Mouse (Mus musculus): Measurements from ENCODE around the gene Tmem19.

DNA sequence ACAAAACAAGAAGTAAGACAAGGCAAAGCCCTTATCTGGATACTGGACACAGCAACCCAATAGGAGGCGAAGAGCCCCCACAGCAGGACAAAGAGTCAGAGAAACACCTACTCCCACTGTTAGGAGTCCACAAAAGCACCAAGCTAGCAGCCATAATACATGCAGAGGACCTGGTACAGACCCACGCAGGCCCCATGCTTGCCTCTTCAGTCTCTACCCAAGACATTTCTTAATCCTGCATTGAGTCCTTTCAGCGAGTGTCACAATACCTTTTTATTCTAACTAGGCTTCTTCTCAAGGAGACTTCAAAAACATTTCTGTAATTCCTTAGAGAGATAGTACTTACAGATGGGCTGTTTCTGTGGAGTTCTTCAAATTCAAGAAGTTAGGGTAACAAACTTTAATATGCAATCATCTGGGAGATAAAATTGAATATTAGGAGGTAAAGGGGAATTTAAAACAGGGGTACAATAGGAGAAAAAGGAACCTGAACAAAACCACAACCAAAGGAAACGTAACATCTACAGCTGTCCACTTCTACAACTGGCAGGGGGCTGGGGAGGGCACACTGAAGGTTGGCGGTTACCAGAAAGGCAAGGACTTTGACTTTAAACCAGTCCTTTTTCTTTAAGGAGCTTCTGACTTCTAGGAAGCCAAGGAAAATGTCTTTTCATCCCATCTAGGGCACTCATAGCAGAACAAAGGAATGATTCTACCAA lies 40.8 kb downstream of the Tmem19 start:
- TF ChIP-seq CTCF (IDR thresholded peaks at IDR 0.05; ENCODE audit: borderline replicate concordance, insufficient read depth, low read depth, low read length) (no peak), POLR2A (IDR thresholded peaks at IDR 0.05; ENCODE audit: borderline replicate concordance, insufficient read depth, low read length) (no peak)

Measured in cerebellum, adult 2 months (tissue).